Mouse (Mus musculus): ENCODE results near the gene Clnk. TPM values are rescaled to one million over a fixed set of nuclear protein-coding genes. Genes with fewer than 3 reads are reported as not detected.
"Not testable (repeated sequence)": the region's sequence is repeated elsewhere in the genome, so short reads cannot be mapped to it uniquely, and the experiment has no call there.

Clnk gene
- 0.13 TPM in 1 of 2 replicates, not detected in the other for polyA plus RNA-seq (2015; fragmentation: Nextera tagmentation; extraction: Ambion mirVana)

GRCm38 (mm10) chr5:38876622-38877021 lies at the start of gene Clnk:
TSS of gene Clnk (minus strand) at chr5:38876812.
- no peaks in the 10 kb centered on the region for H3K36me3 ChIP-seq
- peaks cover 10% of the 10 kb centered on the region for H3K4me1 ChIP-seq
- no peak within 1 kb of the TSS for H3K4me2 ChIP-seq (replicated peaks)
- no peak within 1 kb of the TSS for H3K27ac ChIP-seq (replicated peaks)
- no peak within 1 kb of the TSS for H3K4me3 ChIP-seq
- H3K9me3 ChIP-seq = no peaks in the 10 kb centered on the region
- H3K9ac ChIP-seq (replicated peaks) = no peak within 1 kb of the TSS
- no peak for ATAC-seq (replicated peaks)
- 82% methylated on average over 11 of the region's 11 CpGs for WGBS
- no peaks in the 10 kb centered on the region for H3K27me3 ChIP-seq

GRCm38 (mm10) chr5:38905271-38905670 lies 28.7 kb upstream of the Clnk start:
- Histone ChIP-seq H3K36me3 (no peaks in the 10 kb centered on the region), H3K4me1 (no peaks in the 10 kb centered on the region), H3K4me2 (replicated peaks) (no peak overlapping the region), H3K4me3 (no peak overlapping the region), H3K27ac (replicated peaks) (no peak overlapping the region), H3K27me3 (no peaks in the 10 kb centered on the region), H3K9me3 (no peaks in the 10 kb centered on the region), H3K9ac (replicated peaks) (no peak overlapping the region)
- no peak for ATAC-seq (replicated peaks)
- 55% methylated on average over 3 of the region's 3 CpGs for WGBS

GRCm38 (mm10) chr5:38904528-38905044 lies 28.0 kb upstream of the Clnk start:
- H3K4me1 ChIP-seq = no peaks in the 10 kb centered on the region
- no peaks in the 10 kb centered on the region for H3K36me3 ChIP-seq
- H3K9me3 ChIP-seq = no peaks in the 10 kb centered on the region
- ATAC-seq (replicated peaks) = no peak
- 95% methylated on average over 3 of the region's 3 CpGs for WGBS
- H3K27ac ChIP-seq (replicated peaks) = no peak overlapping the region
- no peak overlapping the region for H3K4me2 ChIP-seq (replicated peaks)
- H3K9ac ChIP-seq (replicated peaks) = no peak overlapping the region
- H3K4me3 ChIP-seq = no peak overlapping the region
- H3K27me3 ChIP-seq = no peaks in the 10 kb centered on the region

DNA sequence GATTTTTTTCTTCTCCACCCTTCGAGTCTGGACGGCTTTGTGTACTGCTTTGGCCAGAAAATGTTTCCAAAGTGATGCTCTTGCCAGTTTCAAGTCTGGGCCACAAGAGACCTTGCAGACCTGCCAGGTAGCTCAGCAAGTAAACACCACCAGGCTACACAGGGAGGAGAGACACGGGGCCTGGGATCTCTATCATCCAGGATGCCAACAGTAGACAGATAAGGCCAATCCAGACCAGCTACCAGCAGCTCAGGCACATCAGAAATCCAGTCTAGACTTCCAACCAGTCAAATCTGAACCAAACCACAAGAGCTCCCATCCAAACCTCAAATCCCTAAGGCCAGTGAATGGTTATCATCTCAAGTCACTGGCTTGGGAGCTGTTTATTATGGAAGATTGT lies 26.3 kb upstream of the Clnk start:
- Histone ChIP-seq H3K9ac (replicated peaks) (no peak overlapping the region), H3K27ac (replicated peaks) (no peak overlapping the region), H3K9me3 (no peaks in the 10 kb centered on the region), H3K27me3 (no peaks in the 10 kb centered on the region), H3K4me1 (no peaks in the 10 kb centered on the region), H3K36me3 (no peaks in the 10 kb centered on the region), H3K4me2 (replicated peaks) (no peak overlapping the region), H3K4me3 (no peak overlapping the region)
- WGBS = 68% methylated on average over 3 of the region's 3 CpGs
- ATAC-seq (replicated peaks) = no peak

DNA sequence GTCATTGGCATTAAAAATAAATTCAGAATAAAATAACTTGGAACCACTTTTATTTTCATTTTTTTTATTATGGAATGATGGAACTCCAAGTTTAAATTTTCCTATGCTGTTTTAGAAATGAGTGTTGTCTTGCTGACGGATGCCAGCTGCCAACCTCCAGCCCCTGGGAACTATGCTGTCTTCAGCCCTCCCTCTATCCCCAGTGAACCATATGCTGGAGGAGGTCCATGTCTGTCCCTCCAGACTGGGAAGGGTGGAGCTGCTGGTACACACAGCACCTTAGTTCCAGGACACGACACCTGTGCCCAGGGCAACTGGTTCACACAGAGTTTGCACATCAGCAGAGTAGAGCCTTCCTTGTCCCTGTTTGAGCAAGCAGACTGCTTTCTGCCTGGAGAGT lies 22.4 kb upstream of the Clnk start:
- Histone ChIP-seq H3K4me1 (no peaks in the 10 kb centered on the region), H3K27ac (replicated peaks) (no peak overlapping the region)
- WGBS = 79% methylated on average over 2 of the region's 2 CpGs

GRCm38 (mm10) chr5:38888646-38889045 lies 12.0 kb upstream of the Clnk start:
- no peaks in the 10 kb centered on the region for H3K9me3 ChIP-seq
- no peak for ATAC-seq (replicated peaks)
- no peak overlapping the region for H3K4me2 ChIP-seq (replicated peaks)
- H3K9ac ChIP-seq (replicated peaks) = no peak overlapping the region
- no peaks in the 10 kb centered on the region for H3K27me3 ChIP-seq
- H3K36me3 ChIP-seq = no peaks in the 10 kb centered on the region
- H3K27ac ChIP-seq (replicated peaks) = no peak overlapping the region
- H3K4me3 ChIP-seq = no peak overlapping the region
- H3K4me1 ChIP-seq = peaks cover 6% of the 10 kb centered on the region; the same call in 1 of the 2 replicates
- 90% methylated on average over 1 of the region's 1 CpGs for WGBS

More for the DNA sequence above, 22.4 kb upstream of the Clnk start:
- Histone ChIP-seq H3K27me3 (no peaks in the 10 kb centered on the region), H3K9ac (replicated peaks) (no peak overlapping the region), H3K4me2 (replicated peaks) (no peak overlapping the region), H3K9me3 (no peaks in the 10 kb centered on the region), H3K36me3 (no peaks in the 10 kb centered on the region), H3K4me3 (no peak overlapping the region)
- ATAC-seq (replicated peaks) = no peak

- Histone ChIP-seq H3K4me1 (peaks cover 13% of the 10 kb centered on the region), H3K9ac (replicated peaks) (no peak overlapping the region), H3K4me3 (no peak overlapping the region), H3K27ac (replicated peaks) (peak overlapping the region; percentile 83), H3K4me2 (replicated peaks) (no peak overlapping the region), H3K9me3 (no peaks in the 10 kb centered on the region), H3K27me3 (no peaks in the 10 kb centered on the region), H3K36me3 (no peaks in the 10 kb centered on the region)
- WGBS = 51% methylated on average over 2 of the region's 2 CpGs
- ATAC-seq (replicated peaks) = peak; percentile 88
These were observed 10.1 kb upstream of the Clnk start for GRCm38 (mm10) chr5:38886623-38887275.

DNA sequence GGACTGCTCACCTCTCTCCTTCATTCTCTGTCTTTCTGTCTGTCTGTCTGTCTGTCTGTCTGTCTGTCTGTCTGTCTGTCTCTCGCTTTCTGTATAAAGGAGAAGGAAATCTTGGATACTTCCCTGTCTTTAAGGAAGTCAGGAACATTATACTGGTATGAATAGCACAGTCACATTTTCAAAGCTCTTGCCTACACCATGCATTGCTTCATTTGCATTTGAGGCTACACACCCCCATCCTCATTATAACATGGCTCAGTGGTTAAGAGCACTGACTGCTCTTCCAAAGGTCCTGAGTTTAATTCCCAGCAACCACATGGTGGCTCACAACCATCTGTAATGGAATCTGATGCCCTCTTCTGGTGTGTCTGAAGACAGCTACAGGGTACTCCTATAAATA lies 6.0 kb upstream of the Clnk start:
- ATAC-seq (replicated peaks) = peak; percentile 23; the same call in 1 of the 2 replicates
- H3K27ac ChIP-seq (replicated peaks) = peak overlapping the region; percentile 94

DNA sequence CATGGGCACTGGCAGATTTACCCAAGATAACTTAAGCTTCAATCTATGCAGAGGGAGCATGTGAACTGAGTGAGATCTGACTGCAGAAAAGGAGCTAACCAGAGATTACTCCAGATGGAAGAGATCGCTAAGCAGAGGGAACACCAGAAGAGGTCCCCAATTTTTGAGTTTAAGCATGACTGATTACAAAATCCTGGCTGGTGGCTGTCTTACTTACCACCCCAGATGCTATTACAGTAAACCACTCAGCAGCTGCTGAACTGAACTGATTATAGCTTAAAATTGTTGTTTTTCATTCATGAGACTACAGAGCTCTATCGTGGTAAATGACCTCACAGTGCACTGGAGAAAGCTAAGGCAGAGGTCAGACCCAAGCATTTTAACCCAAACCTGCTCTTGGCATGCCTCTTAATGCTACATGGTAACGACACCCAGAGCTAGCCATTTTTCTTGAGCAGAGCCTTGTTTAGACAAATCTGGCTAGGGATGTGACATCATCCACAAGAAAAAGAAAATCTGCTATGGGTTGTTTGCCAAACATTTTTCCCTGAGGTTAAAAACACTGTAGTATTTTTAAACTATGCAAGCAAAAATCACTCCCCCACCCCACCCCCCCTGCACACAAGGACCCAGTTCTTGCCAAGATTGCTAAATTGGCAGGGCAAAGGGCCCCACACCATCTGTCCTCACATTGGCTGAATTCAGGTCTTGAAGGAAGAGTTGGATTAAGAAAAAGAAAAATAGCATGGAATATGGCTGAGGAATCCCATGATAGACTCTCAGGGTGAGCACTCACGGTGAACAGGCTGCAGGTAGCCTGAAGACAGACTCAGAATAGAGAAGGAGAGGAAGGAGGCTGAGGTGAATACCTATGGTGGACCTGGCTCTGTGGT lies 5.4 kb upstream of the Clnk start:
- WGBS = 28% methylated on average over 4 of the region's 4 CpGs
- Histone ChIP-seq H3K27me3 (no peaks in the 10 kb centered on the region), H3K36me3 (no peaks in the 10 kb centered on the region), H3K4me1 (peaks cover 21% of the 10 kb centered on the region), H3K27ac (replicated peaks) (peak overlapping the region; percentile 94), H3K4me3 (no peak overlapping the region), H3K9me3 (no peaks in the 10 kb centered on the region), H3K4me2 (replicated peaks) (no peak overlapping the region), H3K9ac (replicated peaks) (no peak overlapping the region)
- peak; percentile 79 for ATAC-seq (replicated peaks)

More for the DNA sequence above, 6.0 kb upstream of the Clnk start:
- peaks cover 24% of the 10 kb centered on the region for H3K4me1 ChIP-seq
- not testable (repeated sequence) for H3K4me2 ChIP-seq (replicated peaks); H3K4me3 ChIP-seq; H3K27me3 ChIP-seq; H3K9me3 ChIP-seq; H3K36me3 ChIP-seq; H3K9ac ChIP-seq (replicated peaks)
- 80% methylated on average over 1 of the region's 1 CpGs for WGBS

DNA sequence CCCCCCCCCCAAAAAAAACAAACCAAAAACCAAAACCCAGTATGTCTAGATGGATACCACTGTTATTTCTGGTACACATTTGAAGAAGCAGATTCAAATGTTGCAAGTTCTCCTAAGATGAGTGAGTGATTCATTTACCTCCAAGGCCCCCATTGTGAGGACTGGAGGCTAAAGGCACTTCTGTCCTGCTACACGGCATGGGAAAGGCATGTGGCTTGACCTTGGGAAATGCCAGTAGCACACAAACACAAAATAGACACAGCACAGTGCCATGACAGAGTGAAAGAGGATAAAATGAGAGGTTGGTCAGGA lies 4.8 kb upstream of the Clnk start:
- no peaks in the 10 kb centered on the region for H3K36me3 ChIP-seq
- H3K27ac ChIP-seq (replicated peaks) = peak overlapping the region; percentile 94
- H3K4me3 ChIP-seq = no peak overlapping the region
- no peak for ATAC-seq (replicated peaks)
- H3K4me2 ChIP-seq (replicated peaks) = no peak overlapping the region
- WGBS = 58% methylated on average over 1 of the region's 1 CpGs
- H3K9ac ChIP-seq (replicated peaks) = no peak overlapping the region
- H3K4me1 ChIP-seq = peaks cover 18% of the 10 kb centered on the region
- H3K27me3 ChIP-seq = no peaks in the 10 kb centered on the region
- no peaks in the 10 kb centered on the region for H3K9me3 ChIP-seq

DNA sequence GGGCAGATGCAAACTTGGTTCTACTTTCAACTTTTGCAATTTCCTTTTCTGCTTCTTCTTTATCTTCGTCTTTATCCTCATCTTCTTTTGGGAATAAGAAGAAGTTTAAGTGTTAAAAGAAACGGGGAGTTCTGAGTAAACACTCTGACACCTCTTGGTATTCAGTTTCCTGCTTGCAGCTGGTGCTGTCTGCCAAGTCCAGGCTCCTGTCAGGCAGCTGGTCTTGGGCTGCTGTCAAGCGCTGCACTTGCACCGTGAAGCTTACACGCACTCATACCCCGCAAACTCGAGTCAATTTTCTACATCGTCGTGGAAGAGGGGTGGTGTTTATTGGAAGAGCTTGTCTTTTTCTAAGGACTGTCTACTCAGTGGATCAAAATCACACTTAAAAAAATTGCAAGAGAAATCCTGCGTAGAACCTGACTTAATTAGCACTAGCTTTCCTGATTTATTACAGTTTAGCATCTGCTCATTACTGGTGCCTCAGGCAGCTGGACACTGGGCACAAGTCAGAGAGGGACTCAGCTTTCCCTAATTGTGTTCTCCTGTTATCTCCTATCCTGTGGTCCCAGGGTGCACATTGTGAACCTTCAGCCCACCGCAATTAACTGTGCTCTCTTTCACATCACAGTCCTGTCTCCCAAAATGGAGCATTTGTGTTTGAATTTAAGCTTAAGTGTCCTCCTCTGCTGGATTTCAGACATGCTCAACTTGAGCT lies 3.5 kb upstream of the Clnk start:
- H3K4me2 ChIP-seq (replicated peaks) = no peak overlapping the region
- H3K27ac ChIP-seq (replicated peaks) = peak overlapping the region; percentile 35
- H3K4me1 ChIP-seq = peaks cover 18% of the 10 kb centered on the region
- 0 out of 2 replicates have a peak, but pooled peaks have one; percentile 9 for ATAC-seq (replicated peaks)
- H3K9ac ChIP-seq (replicated peaks) = no peak overlapping the region
- H3K36me3 ChIP-seq = no peaks in the 10 kb centered on the region
- no peaks in the 10 kb centered on the region for H3K9me3 ChIP-seq
- 26% methylated on average over 11 of the region's 11 CpGs for WGBS
- H3K4me3 ChIP-seq = no peak overlapping the region
- no peaks in the 10 kb centered on the region for H3K27me3 ChIP-seq

GRCm38 (mm10) chr5:38875403-38875802 lies 1.2 kb downstream of the Clnk start:
- H3K4me2 ChIP-seq (replicated peaks) = no peak overlapping the region
- H3K9ac ChIP-seq (replicated peaks) = no peak overlapping the region
- WGBS = 15% methylated on average over 3 of the region's 3 CpGs
- H3K36me3 ChIP-seq = no peaks in the 10 kb centered on the region
- ATAC-seq (replicated peaks) = no peak
- H3K4me1 ChIP-seq = peaks cover 2% of the 10 kb centered on the region; the same call in 1 of the 2 replicates
- H3K9me3 ChIP-seq = no peaks in the 10 kb centered on the region
- H3K27ac ChIP-seq (replicated peaks) = no peak overlapping the region
- H3K27me3 ChIP-seq = no peaks in the 10 kb centered on the region
- H3K4me3 ChIP-seq = no peak overlapping the region
